Mouse (Mus musculus) embryonic fibroblast, embryonic 13.5 days (primary cell): ENCODE measurements around the gene Fam92b.

Source experiments
- CTCF ChIP-seq: IDR thresholded peaks from 2 replicates; pipeline ENCODE4 v1.5.1; 2011; ENCODE audit warnings: mild to moderate bottlenecking, control low read depth, low read length, moderate library complexity, borderline replicate concordance; ENCODE audit not compliant: insufficient read depth
- POLR2A ChIP-seq: IDR thresholded peaks from 2 replicates; pipeline ENCODE4 v1.6.1; 2011; ENCODE audit warnings: low read depth, mild to moderate bottlenecking, control low read depth, low read length, moderate library complexity

GRCm38 (mm10) chr8:120167821-120168220, 9.4 kb downstream of the Fam92b start:
- TF ChIP-seq CTCF (no peak), POLR2A (no peak)
